In genomic region chr6:118063266-118063665, GRCm38 (mm10) we compare ENCODE assay signal across 22 mouse cellular contexts. TPM values are rescaled to one million over a fixed set of nuclear protein-coding genes. Genes with fewer than 3 reads are reported as not detected.
DNase-seq lines count a peak whose midpoint lies in the region; TF ChIP-seq lines count a peak whose summit lies in the region.
"Had no signal": no experiment of that assay in that cellular context is flagged by ENCODE, and none has a peak within 500 bp of the region (broad histone marks: within the 10 kb centered on the region; RNA-seq: fewer than 3 reads in every experiment).

No protein-coding gene starts in this region.

- peak; percentile 68 for DNase-seq in cerebellum, adult 11-12 months
- DNase-seq in cerebellum, postnatal 10 days, result no peak
- DNase-seq in cerebellum, adult 9-10 months, result peak; percentile 72
- DNase-seq in cerebellum, adult 8-10 months, result no peak
- DNase-seq in heart, postnatal 4 days, result peak; percentile 1
- DNase-seq in heart, adult 2 months, result no peak
- DNase-seq in brain, adult 2 months (ENCODE audit: low read depth, low spot score), result peak; percentile 85
- DNase-seq in adipocyte (ENCODE audit: low spot score), result no peak
- DNase-seq: adrenal gland, postnatal 10 days; adrenal gland, postnatal 36 days; gastrocnemius, postnatal 10 days; gastrocnemius, postnatal 36 days; heart, postnatal 10 days; kidney, adult 2 months had no signal

- no peak for TF ChIP-seq EP300 in heart, adult 2 months (IDR thresholded peaks at IDR 0.05; ENCODE audit: insufficient read depth, low read depth, low read length)

- intact Hi-C loops in heart, adult 2 months (cut with DNase I), result no loop called here

- TF ChIP-seq POLR2A in heart, adult 2 months (IDR thresholded peaks at IDR 0.05; ENCODE audit: insufficient read depth, low read depth, low read length), result no peak

- H3K9ac ChIP-seq in heart, adult 2 months (ENCODE audit: low read depth, low read length), result no peak overlapping the region
- H3K9ac ChIP-seq: forebrain, embryonic 13.5 days; heart, embryonic 12.5 days; heart, embryonic 15.5 days; hindbrain, embryonic 12.5 days; hindbrain, embryonic 15.5 days had no signal

- H3K4me1 ChIP-seq in heart, adult 2 months (ENCODE audit: control insufficient read depth, insufficient read depth, low read length), result no peaks in the 10 kb centered on the region

- 62% methylated on average over 5 of the region's 5 CpGs for WGBS in heart, adult 2 months

- no peak overlapping the region for H3K27ac ChIP-seq in heart, adult 2 months
- H3K27ac ChIP-seq: forebrain, embryonic 10.5 days; forebrain, embryonic 13.5 days; heart, embryonic 15.5 days; hindbrain, embryonic 12.5 days; hindbrain, embryonic 15.5 days had no signal

- no peaks in the 10 kb centered on the region for H3K79me2 ChIP-seq in heart, adult 2 months (replicated peaks; ENCODE audit: control insufficient read depth, insufficient read depth, low read length)

- H3K4me3 ChIP-seq in heart, adult 2 months, result no peak overlapping the region
- H3K4me3 ChIP-seq: forebrain, embryonic 10.5 days; forebrain, embryonic 13.5 days; heart, embryonic 12.5 days; heart, embryonic 15.5 days; hindbrain, embryonic 12.5 days; hindbrain, embryonic 15.5 days had no signal

- no peak for TF ChIP-seq CTCF in heart, adult 2 months (IDR thresholded peaks at IDR 0.05)

- H3K27me3 ChIP-seq in heart, adult 2 months (ENCODE audit: control insufficient read depth, insufficient read depth, low read length), result no peaks in the 10 kb centered on the region
- H3K27me3 ChIP-seq: hindbrain, embryonic 15.5 days had no signal

- H3K36me3 ChIP-seq in heart, adult 2 months (ENCODE audit: control insufficient read depth, insufficient read depth, low read length), result no peaks in the 10 kb centered on the region
- H3K36me3 ChIP-seq: forebrain, embryonic 10.5 days; heart, embryonic 12.5 days; heart, embryonic 15.5 days; hindbrain, embryonic 12.5 days; hindbrain, embryonic 15.5 days had no signal

RNA-seq across cellular contexts. Expression of gene Rasgef1a, which starts 52.0 kb away (rescaled TPM):
- under 1 TPM; 0.62 to 0.63 TPM for total RNA-seq in heart, postnatal 4 days (2021)
- under 1 TPM; 0.18 to 0.37 TPM for total RNA-seq in heart, adult 2 months (2021)
- 0.26 and 0.37 TPM in 2 replicates for polyA plus RNA-seq in heart, adult 2 months (2012; rRNA removed)
- total RNA-seq: granulocyte monocyte progenitor cell, adult 5-6 weeks; hematopoietic stem cell, adult 5-6 weeks had no signal

Comparison
In these comparisons a context has a peak if more than half of its experiments do, and no peak if none do; other contexts are left out.
1. DNase-seq: peak in cerebellum, adult 11-12 months (single experiment), cerebellum, adult 9-10 months (single experiment), heart, postnatal 4 days (single experiment) and brain, adult 2 months (single experiment); none in cerebellum, postnatal 10 days (0 of 2), cerebellum, adult 8-10 months (single experiment), heart, adult 2 months (0 of 2) and adipocyte (single experiment).